Mouse (Mus musculus): ENCODE results near the gene Atat1.

DNA sequence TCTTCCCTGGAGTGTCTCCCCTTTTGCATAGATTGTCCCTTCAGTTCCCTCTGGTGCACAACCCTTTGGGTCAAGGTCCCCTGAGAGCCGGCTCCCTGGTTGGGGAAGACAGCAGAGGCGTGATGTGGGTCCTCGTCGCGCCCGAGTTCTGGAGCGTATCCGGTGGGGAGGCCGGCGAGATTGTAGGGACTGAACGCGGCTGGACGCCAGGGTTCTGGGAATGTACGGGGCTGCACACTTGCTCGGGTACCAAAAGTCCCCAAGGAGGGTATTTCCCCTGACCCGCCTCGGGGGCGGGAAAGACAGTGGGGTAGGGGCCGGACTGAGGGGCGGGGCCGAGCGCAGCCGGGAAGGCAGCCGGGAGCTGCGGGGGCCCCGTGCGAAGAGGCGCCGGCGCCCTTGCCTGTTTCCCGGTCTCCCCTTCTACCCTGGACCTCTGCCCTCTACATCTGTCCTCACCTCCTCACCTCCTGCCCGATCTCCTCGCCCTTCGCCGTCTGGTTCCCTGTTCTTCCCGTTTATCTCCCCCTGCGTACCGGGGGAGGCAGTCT, 43.5 kb downstream of the Atat1 start:
- TF ChIP-seq CTCF (IDR thresholded peaks at IDR 0.05; ENCODE audit: insufficient read depth, low read depth, low read length) (no peak), POLR2A (IDR thresholded peaks at IDR 0.05; ENCODE audit: insufficient read depth, low read depth, low read length) (no peak)

Measured in olfactory bulb, adult 2 months (tissue).